Mouse (Mus musculus) CH12.LX (cell line): ENCODE data around the gene Cntn4. TPM values are rescaled to one million over a fixed set of nuclear protein-coding genes. Genes with fewer than 3 reads are reported as not detected.

Experiments used
- DNase-seq: peaks from one replicate; pipeline ENCODE4 v3.0.0-alpha.2; 2013; ENCODE audit errors: extremely low read depth
- H3K27ac ChIP-seq: 2 replicates; pipeline ENCODE4 v1.5.1; 2012; ENCODE audit warnings: low read depth, mild to moderate bottlenecking, control low read depth, moderate library complexity; ENCODE audit not compliant: insufficient read depth
- H3K27me3 ChIP-seq: replicated peaks from 2 replicates; pipeline ENCODE3; 2012; ENCODE audit warnings: inconsistent platforms
- H3K36me3 ChIP-seq, 2 experiments: replicated peaks in 1 of 2; 2 replicates each; pipeline versions ENCODE3 to v1.6.1; 2012; ENCODE audit warnings: inconsistent platforms in 1 of 2, low read length in 1 of 2, mild to moderate bottlenecking in 1 of 2, mixed read lengths in 1 of 2, moderate library complexity in 1 of 2; ENCODE audit not compliant: control insufficient read depth in 1 of 2, insufficient read depth in 1 of 2
- H3K4me1 ChIP-seq, 2 experiments: 2 replicates each; pipeline ENCODE4 v1.6.1; 2012; ENCODE audit warnings: inconsistent platforms in 1 of 2, moderate library complexity in 1 of 2; ENCODE audit not compliant: insufficient read depth in 2 of 2, control insufficient read depth in 1 of 2
- H3K4me2 ChIP-seq: 2 replicates; pipeline ENCODE4 v1.6.1; 2012; ENCODE audit warnings: low read depth, mild to moderate bottlenecking, control low read depth; ENCODE audit not compliant: poor library complexity, insufficient read depth, severe bottlenecking
- H3K4me3 ChIP-seq, 3 experiments: fragments of 150-350 bp in 1 of 3; sonication (generic) in 1 of 3; replicated peaks in 1 of 3; 2 replicates each; pipeline versions ENCODE3 to v1.5.1; 2011 to 2012; ENCODE audit warnings: low read depth in 2 of 3, low read length in 2 of 3, mild to moderate bottlenecking in 2 of 3, moderate library complexity in 2 of 3, control low read depth in 1 of 3, improper control_type of control experiment in 1 of 3, inconsistent platforms in 1 of 3, mixed read lengths in 1 of 3; ENCODE audit not compliant: poor library complexity in 1 of 3
- H3K79me2 ChIP-seq: replicated peaks from 2 replicates; pipeline ENCODE4 v1.6.1; 2012; ENCODE audit warnings: mild to moderate bottlenecking, moderate library complexity; ENCODE audit not compliant: control insufficient read depth, poor library complexity, insufficient read depth, severe bottlenecking; ENCODE audit errors: extremely low read depth
- H3K9ac ChIP-seq: 2 replicates; pipeline ENCODE4 v1.6.1; 2012; ENCODE audit warnings: low read depth, mild to moderate bottlenecking, control low read depth, moderate library complexity; ENCODE audit not compliant: insufficient read depth
- H3K9me3 ChIP-seq: replicated peaks from 2 replicates; pipeline ENCODE3; 2012; ENCODE audit warnings: low read length, inconsistent platforms, mixed read lengths
- BHLHE40 ChIP-seq: IDR thresholded peaks from 2 replicates; pipeline ENCODE4 v1.6.1; 2011; ENCODE audit warnings: mild to moderate bottlenecking, low read depth, low read length, improper control_type of control experiment
- CHD1 ChIP-seq: IDR thresholded peaks from 2 replicates; pipeline ENCODE4 v1.6.1; 2012; ENCODE audit warnings: low read depth, low read length, improper control_type of control experiment, inconsistent platforms
- CHD2 ChIP-seq: IDR thresholded peaks from 2 replicates; pipeline ENCODE4 v1.6.1; 2011; ENCODE audit warnings: low read length, improper control_type of control experiment
- ETS1 ChIP-seq: conservative IDR thresholded peaks from 2 replicates; pipeline ENCODE4 v1.6.1; 2012; ENCODE audit warnings: low read depth, mild to moderate bottlenecking, inconsistent platforms, low read length, improper control_type of control experiment, moderate library complexity
- GABPA ChIP-seq: IDR thresholded peaks from 2 replicates; pipeline ENCODE4 v1.6.1; 2012; ENCODE audit warnings: low read depth, low read length, improper control_type of control experiment, inconsistent platforms; ENCODE audit not compliant: insufficient replicate concordance
- JUND ChIP-seq: conservative IDR thresholded peaks from 2 replicates; pipeline ENCODE4 v1.6.1; 2011; ENCODE audit warnings: low read depth, low read length, improper control_type of control experiment
- MAX ChIP-seq: IDR thresholded peaks from 2 replicates; pipeline ENCODE4 v1.6.1; 2011; ENCODE audit warnings: low read length, improper control_type of control experiment
- MEF2A ChIP-seq: IDR thresholded peaks from 2 replicates; pipeline ENCODE4 v1.6.1; 2014; ENCODE audit warnings: low read depth, mild to moderate bottlenecking, inconsistent platforms, low read length, improper control_type of control experiment, borderline replicate concordance
- MYC ChIP-seq: IDR thresholded peaks from 2 replicates; pipeline ENCODE4 v1.6.1; 2011; ENCODE audit warnings: low read depth, mild to moderate bottlenecking, improper control_type of control experiment, low read length
- NRF1 ChIP-seq: IDR thresholded peaks from 2 replicates; pipeline ENCODE4 v1.6.1; 2014; ENCODE audit warnings: low read depth, mild to moderate bottlenecking, inconsistent platforms, low read length, improper control_type of control experiment, moderate library complexity
- POLR2AphosphoS2 ChIP-seq: IDR thresholded peaks from 2 replicates; pipeline ENCODE4 v1.6.1; 2011; ENCODE audit warnings: low read depth, low read length, improper control_type of control experiment
- RAD21 ChIP-seq: IDR thresholded peaks from 2 replicates; pipeline ENCODE4 v1.6.1; 2011; ENCODE audit warnings: low read depth, mild to moderate bottlenecking, low read length, improper control_type of control experiment, moderate library complexity
- USF1 ChIP-seq: IDR thresholded peaks from 2 replicates; pipeline ENCODE4 v1.6.1; 2014; ENCODE audit warnings: low read depth, mild to moderate bottlenecking, inconsistent platforms, low read length, improper control_type of control experiment
- ZC3H11A ChIP-seq: IDR thresholded peaks from 2 replicates; pipeline ENCODE4 v1.6.1; 2012; ENCODE audit warnings: low read depth, mild to moderate bottlenecking, inconsistent platforms, low read length, improper control_type of control experiment
- ZMIZ1 ChIP-seq: IDR thresholded peaks from 2 replicates; pipeline ENCODE4 v1.6.1; 2012; ENCODE audit warnings: low read depth, mild to moderate bottlenecking, inconsistent platforms, low read length, improper control_type of control experiment
- dilution Hi-C: fragments of 300-500 bp; cut with MboI; formaldehyde crosslinking; loops from 2 replicates; pipeline ENCODE4 v1.14.3; 2020; ENCODE audit warnings: low sequenced_read_pairs; ENCODE audit not compliant: extremely low pct_unique_long_range_greater_than_20kb, extremely low pct_ligation_motif_present
- in situ Hi-C: fragments of 300-500 bp; cut with MboI; formaldehyde crosslinking; loops from 3 replicates; pipeline ENCODE4 v1.14.3; 2019; ENCODE audit warnings: low sequenced_read_pairs, low pct_ligation_motif_present, low pct_unique_long_range_greater_than_20kb, mixed read lengths
- polyA plus RNA-seq: library from polyadenylated mRNA; unstranded; fragments of >175 nt; gene quantifications from 2 replicates; pipeline ENCODE4 v1.2.1, GENCODE M21; 2012; ENCODE audit warnings: low read depth; ENCODE audit not compliant: insufficient read length
- total RNA-seq, 2 experiments: library from RNA; depleted of rRNA; stranded (reverse); fragments of 300-350 nt in 1 of 2; fragments of >200 nt in 1 of 2; gene quantifications; 2 replicates each; pipeline ENCODE4 v1.2.3; 2012 to 2014

Cntn4 gene
- total and polyA plus RNA-seq, 3 experiments = 0.14 TPM; not detected in 2

GRCm38 (mm10) chr6:106726078-106726477, 1048.6 kb downstream of the Cntn4 start:
- Histone ChIP-seq H3K9me3 (no peaks in the 10 kb centered on the region), H3K79me2 (peaks cover 2% of the 10 kb centered on the region), H3K4me1 (peaks cover 13 to 86% of the 10 kb centered on the region in 2 experiments), H3K4me2 (peak overlapping the region; percentile 80), H3K27ac (peak overlapping the region; percentile 57; the same call in 1 of the 2 replicates), H3K9ac (peak overlapping the region; percentile 43), H3K27me3 (no peaks in the 10 kb centered on the region), H3K4me3 (peak overlapping the region in 1 of 3 experiments; percentile 5), H3K36me3 (peaks cover 52 to 76% of the 10 kb centered on the region in 2 experiments)
- peak; percentile 28 for DNase-seq
- in situ Hi-C loops (no loop called here), dilution Hi-C loops (no loop called here)
- TF ChIP-seq JUND (no peak), RAD21 (no peak), NRF1 (no peak), POLR2AphosphoS2 (no peak), MAX (no peak), ZC3H11A (no peak), MEF2A (no peak), USF1 (no peak), CHD1 (no peak)

GRCm38 (mm10) chr6:106727703-106728102, 1050.2 kb downstream of the Cntn4 start:
- Histone ChIP-seq H3K4me3 (no peak overlapping the region), H3K79me2 (peaks cover 2% of the 10 kb centered on the region), H3K9me3 (no peaks in the 10 kb centered on the region), H3K4me1 (peaks cover 13 to 100% of the 10 kb centered on the region in 2 experiments), H3K4me2 (no peak overlapping the region), H3K36me3 (peaks cover 50 to 77% of the 10 kb centered on the region in 2 experiments)
- in situ Hi-C loops (no loop called here), dilution Hi-C loops (no loop called here)
- TF ChIP-seq CHD2 (no peak), GABPA (no peak), CHD1 (no peak), ETS1 (no peak), BHLHE40 (no peak), ZMIZ1 (no peak), MYC (no peak)
- TF ChIP-seq, all 38 proteins: peak for 0
- H3K27ac ChIP-seq = no peak overlapping the region
- no peak for DNase-seq
- H3K27me3 ChIP-seq = no peaks in the 10 kb centered on the region
- no peak overlapping the region for H3K9ac ChIP-seq
